Mouse (Mus musculus): ENCODE data around the gene Cdip1. TPM values are rescaled to one million over a fixed set of nuclear protein-coding genes. Genes with fewer than 3 reads are reported as not detected.
"Not testable (repeated sequence)": the region's sequence is repeated elsewhere in the genome, so short reads cannot be mapped to it uniquely, and the experiment has no call there.

The Cdip1 gene
- polyA plus RNA-seq, 1 experiment = 29.6 TPM

- 90% methylated on average over 3 of the region's 3 CpGs for WGBS
- DNase-seq (ENCODE audit: low read depth, low spot score) = no peak
Measured at GRCm38 (mm10) chr16:4777171-4777904, 12.8 kb downstream of the Cdip1 start.

DNA sequence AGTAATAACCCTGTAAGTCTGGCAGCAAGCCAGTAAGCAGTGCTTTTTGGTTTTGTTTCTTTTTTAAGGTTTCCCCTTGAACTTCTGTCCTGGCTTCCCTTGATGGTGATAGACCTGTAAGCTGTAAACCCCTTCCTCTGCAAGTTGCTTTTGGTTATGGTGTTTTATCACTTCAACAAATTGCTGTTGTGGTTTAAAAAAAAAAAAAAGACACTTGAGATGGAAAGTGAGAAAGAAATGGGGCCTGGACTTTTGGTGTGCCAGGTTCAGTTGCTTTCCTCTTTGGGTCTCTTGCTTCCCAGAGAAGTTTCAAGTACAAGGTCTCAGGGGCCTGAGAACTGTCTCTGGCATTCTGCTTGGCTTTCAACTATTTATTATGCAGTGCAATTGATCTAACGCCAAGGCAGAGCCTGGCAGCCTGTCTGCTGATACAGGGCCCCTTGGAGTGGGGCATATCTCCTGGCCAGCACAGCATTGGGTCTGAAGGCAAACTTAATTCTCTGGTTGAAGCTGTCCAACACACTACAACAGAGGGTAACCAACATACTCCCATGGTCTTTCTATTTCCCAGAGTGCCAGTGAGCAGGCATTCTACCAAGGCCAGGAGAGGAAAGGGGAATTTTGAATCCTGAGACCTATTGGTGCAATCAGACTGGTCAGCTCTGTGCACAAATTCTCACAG, 16.7 kb downstream of the Cdip1 start:
- WGBS = 15% methylated on average over 1 of the region's 1 CpGs
- no peak for DNase-seq (ENCODE audit: low read depth, low spot score)

DNA sequence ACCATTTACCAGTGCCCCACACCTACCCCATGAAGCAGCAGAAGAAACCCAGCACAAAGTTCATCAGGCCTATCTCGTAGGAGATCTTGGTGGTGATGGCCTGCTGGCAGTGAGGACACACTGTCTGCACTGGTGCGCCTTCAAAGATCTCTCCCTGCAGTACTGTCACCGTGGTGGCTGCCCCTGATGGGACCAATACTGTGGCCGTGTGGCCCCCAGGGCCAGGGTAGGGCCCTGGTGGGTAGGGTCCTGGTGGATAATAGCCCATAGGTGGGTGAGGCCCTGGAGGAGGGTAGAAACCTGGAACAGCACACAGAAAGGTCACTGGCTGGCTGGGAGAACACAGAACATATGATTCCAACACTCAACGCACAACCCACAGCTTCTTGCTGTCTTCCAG, 21.4 kb downstream of the Cdip1 start:
- WGBS = 91% methylated on average over 5 of the region's 5 CpGs
- no peak for DNase-seq (ENCODE audit: low read depth, low spot score)

DNA sequence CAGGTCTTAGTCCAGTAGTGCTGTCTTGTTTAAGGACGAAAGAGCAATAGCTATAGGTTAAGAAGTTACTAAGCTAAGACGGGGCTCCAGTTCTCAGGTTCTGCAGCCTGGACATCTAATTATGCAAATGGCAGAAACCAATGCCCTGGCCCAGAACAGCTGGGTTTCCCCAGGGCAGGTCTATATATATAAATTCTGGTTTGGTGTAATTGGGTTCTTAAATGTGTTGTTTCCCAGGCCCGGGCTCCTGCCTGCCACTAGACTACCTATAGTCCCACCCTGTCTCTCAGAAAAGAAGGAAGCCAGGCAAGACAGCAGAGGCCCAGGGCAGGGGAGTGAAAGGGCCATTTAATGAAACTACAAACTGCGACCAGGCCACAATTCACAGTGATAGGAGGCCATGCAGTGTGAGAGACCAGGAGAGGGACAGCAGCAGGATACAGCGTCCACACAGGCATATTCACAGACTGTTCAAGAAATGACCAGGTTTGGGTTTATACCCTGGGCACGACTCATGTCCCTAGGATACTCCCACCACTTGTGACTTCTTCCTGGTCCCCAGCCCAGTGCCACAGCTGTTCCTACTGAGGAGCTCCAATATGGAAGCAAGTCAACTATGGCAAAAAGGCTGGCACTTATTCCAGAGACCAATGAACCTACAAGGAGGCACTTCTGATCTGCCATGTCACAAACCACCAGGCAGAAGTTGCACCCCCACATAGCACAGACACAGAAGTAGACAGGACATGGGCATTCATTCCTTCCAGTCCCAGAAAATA, 22.9 kb downstream of the Cdip1 start:
- 80% methylated on average over 6 of the region's 6 CpGs for WGBS
- no peak for DNase-seq (ENCODE audit: low read depth, low spot score)

DNA sequence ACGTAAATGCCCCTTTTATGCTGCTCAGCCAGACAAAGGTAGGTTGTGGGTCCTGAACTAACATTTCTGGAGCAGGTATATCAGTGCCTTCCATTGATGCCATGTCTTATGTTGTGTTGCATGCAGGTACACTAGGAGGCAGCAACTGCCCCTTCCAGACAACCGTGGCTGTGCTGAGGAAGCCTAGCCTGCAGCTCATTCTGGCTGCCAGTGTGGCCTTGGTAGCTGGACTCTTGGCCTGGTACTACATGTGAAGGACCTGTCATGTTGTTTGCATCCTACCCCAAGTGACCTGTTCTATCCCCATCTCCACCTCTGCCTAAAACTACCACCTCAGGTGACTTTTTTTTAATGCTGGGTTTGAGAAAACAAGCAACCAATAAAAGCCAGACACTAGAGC, 24.2 kb downstream of the Cdip1 start:
- no peak for DNase-seq (ENCODE audit: low read depth, low spot score)
- 86% methylated on average over 2 of the region's 2 CpGs for WGBS

DNA sequence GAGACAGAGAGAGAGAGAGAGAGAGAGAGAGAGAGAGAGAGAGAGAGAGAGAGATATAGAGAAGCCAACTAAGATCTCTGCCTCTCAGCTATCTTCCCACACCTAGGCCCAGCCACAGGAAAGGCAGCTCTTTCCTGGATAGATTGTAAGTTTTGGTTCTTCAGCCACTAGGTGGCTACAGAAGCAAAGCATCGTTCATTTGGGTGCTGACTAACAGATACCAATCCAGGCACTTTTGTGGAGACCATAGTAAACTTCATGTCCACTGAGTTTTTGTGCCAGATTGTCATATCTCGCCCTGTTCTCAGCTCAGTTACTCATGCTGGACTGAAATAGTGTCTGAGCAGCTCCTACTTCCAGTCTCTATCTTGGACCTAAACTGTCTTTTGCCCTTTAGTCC, 26.8 kb downstream of the Cdip1 start:
- 30% methylated on average over 2 of the region's 2 CpGs for WGBS
- no peak for DNase-seq (ENCODE audit: low read depth, low spot score)

DNA sequence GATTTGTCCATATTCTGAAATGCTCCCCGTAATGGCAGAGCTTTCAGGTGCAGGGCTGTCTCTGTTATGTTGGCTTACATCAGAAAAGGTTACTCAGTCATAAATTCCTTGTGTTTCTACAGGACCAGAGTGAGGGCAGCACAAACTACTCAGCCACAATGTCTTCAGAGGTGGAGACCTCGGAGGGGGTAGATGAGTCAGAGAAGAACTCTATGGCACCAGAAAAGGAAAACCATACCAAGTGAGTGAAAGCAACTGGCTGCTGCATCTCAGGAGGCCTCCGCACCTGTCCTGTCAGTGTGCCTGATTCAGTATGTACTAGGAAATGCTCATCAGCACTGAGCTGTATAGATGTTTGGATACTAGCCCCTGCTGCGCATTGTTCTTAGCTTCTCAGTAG, 27.7 kb downstream of the Cdip1 start:
- 90% methylated on average over 4 of the region's 4 CpGs for WGBS
- no peak for DNase-seq (ENCODE audit: low read depth, low spot score)

DNA sequence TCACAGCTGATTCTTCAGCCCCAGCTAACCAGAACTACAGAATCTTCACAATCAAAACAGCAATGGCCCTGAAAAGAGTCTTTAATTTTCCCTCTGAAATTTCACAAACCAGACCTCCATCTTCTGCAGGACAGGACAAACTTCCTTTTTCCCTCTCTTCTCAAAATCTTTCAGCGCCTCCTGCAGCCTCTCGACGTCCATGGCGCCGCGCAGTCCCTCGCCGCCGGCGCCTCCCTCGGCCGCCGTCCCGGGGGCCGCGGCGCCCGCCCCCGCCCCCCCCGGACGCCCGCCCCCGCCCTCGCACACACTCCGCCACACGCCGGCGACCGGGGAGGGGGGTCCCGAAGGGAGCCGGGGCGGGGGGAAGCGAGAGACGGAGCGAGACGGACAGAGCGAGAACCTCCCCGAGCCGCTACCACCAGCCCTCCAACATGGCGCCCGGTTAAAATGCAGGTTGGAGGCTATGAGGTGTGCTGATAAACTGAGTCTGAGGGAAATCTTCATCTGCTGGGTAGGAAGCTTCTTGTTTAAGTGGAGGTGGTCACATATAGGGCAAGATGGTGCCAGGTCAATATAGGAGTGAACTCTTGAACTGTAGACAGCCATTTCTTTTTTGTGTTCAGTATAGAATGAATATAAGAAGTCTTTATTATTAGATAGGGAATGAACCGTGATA, 33.3 kb downstream of the Cdip1 start:
- DNase-seq (ENCODE audit: low read depth, low spot score) = not testable (repeated sequence)

DNA sequence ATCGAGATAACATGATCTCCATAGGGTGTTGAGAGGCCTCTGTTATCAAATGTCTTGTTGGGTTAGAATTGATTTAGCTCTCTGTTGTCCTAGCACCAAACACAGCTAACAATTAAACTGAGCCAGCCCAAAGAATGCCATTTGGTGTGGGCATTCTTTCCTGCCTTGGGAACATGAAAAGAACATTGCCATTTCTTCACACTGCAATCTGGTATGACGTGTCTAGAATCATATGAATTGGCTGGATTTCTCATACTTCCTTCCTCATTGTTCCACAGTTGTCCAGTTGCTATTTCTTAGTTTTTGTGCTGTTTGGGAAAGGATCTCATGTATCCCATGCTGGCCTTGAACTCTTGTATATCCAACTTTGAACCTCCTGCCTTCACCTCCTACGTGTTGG, 36.0 kb downstream of the Cdip1 start:
- no peak for DNase-seq (ENCODE audit: low read depth, low spot score)

More for the DNA sequence above, 33.3 kb downstream of the Cdip1 start:
- 7% methylated on average over 42 of the region's 42 CpGs for WGBS

GRCm38 (mm10) chr16:4752155-4752554, 37.9 kb downstream of the Cdip1 start:
- DNase-seq (ENCODE audit: low read depth, low spot score) = no peak
- WGBS = 93% methylated on average over 3 of the region's 3 CpGs

More for the DNA sequence above, 36.0 kb downstream of the Cdip1 start:
- WGBS = 85% methylated on average over 3 of the region's 3 CpGs

GRCm38 (mm10) chr16:4742186-4742585, 47.9 kb downstream of the Cdip1 start:
- DNase-seq (ENCODE audit: low read depth, low spot score) = no peak
- WGBS = 93% methylated on average over 1 of the region's 1 CpGs

DNA sequence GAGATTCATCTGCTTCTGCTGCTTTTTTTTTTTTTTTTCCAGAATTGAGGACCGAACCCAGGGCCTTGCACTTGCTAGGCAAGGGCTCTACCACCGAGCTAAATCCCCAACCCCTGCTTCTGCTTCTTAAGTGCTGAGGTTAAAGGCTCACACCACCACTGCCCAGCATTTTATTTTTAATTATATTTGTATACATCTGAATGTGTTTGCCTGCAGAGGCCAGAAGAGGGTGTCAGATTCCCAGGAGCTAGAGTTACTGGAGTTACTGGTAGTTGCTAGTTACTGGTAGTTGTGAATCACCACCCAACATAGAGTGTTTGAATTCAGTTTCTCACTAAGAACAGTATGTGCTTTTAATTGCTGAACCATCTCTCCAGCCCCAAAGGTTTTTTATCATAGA, 50.1 kb downstream of the Cdip1 start:
- 77% methylated on average over 2 of the region's 2 CpGs for WGBS
- no peak for DNase-seq (ENCODE audit: low read depth, low spot score)

GRCm38 (mm10) chr16:4736262-4736661, 53.8 kb downstream of the Cdip1 start:
- DNase-seq (ENCODE audit: low read depth, low spot score) = no peak

DNA sequence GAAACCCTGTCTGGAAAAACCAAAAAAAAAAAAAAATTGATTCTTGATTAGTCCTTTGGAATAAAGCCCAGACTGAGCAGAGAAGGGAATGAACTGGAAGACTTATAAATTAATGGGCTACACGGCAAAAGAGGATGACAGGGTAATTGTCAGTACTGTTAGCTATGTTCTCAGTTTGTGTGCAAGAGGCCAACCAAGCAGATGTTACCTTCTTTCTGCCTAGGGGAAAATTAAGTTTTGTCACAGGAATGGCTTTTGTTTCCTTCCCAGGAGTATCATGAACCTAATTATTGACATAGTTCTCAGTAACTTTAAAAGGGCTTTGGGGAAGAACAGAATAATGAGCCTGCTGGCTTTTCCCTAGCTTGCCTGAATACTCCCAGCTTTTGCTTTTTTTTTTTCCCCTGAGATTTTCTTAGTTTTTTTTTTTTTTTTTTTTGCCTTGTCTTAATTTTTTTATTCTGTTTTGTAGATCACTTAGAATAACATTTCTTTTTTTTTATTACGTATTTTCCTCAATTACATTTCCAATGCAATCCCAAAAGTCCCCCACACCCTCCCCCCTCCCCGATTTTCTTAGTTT, 59.2 kb downstream of the Cdip1 start:
- 76% methylated on average over 3 of the region's 3 CpGs for WGBS
- no peak for DNase-seq (ENCODE audit: low read depth, low spot score)

More at GRCm38 (mm10) chr16:4736262-4736661, 53.8 kb downstream of the Cdip1 start:
- 86% methylated on average over 2 of the region's 2 CpGs for WGBS

- 39% methylated on average over 1 of the region's 1 CpGs for WGBS
- no peak for DNase-seq (ENCODE audit: low read depth, low spot score)
Measured at GRCm38 (mm10) chr16:4727963-4728362, 62.1 kb downstream of the Cdip1 start.

DNA sequence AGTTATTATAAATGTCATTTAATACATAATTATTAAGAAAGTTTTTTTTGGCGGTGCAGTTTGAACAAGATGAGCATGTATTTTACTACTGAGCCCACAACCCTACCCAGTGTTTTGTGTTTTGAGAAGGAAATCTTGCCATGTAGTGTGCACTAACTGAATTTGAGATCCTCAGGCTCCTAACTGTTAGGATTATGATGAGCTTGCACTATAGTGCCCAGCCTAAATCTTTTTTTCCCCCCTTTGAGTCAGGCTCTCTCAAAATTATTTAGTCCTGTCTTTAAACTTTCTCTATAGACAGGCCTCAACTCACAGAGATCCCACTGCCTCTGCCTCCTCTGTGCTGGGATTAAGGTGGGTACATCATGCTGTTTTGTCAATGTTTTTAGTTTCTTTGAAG, 62.6 kb downstream of the Cdip1 start:
- 93% methylated on average over 1 of the region's 1 CpGs for WGBS
- DNase-seq (ENCODE audit: low read depth, low spot score) = no peak

DNA sequence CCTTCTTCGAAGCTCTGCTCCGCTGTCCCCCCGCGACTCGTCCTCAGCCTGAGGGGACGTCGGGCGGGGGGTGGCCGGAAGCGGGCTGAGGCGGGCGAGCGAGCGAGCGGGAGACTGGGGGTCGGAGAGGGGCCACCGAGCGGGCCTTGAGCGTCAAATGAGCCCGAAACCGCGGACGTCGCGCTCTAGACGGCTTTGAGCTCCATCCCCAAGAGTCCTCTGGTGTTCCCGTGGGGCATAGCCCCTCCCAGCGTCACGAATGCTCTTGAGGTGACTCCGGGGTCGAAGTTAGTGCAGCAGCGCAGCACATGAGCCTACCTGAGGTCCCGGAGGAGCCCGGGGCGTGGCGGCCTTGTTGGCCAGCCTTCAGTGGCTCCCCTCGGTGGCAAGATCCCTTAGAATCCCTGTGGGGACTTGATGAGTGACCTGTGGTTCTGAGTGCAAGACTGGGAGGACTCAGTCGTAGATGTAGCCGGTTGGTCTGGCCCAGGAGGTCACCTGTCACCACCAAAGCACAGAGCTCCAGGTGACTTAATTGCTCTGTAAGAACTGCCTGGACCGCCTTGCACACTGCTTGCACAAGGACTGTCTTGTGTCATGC, 63.5 kb downstream of the Cdip1 start:
- DNase-seq (ENCODE audit: low read depth, low spot score) = peak; percentile 11

GRCm38 (mm10) chr16:4725780-4726527, 64.1 kb downstream of the Cdip1 start, which contains the start of gene Hmox2:
TSS of gene Hmox2 (plus strand) at chr16:4726361.
- DNase-seq (ENCODE audit: low read depth, low spot score) = peak; percentile 75
- 6% methylated on average over 35 of the region's 35 CpGs for WGBS

More for the DNA sequence above, 63.5 kb downstream of the Cdip1 start:
- WGBS = 1% methylated on average over 38 of the region's 40 CpGs

All from large intestine, adult 2 months (tissue).